Mouse (Mus musculus): Measurements from ENCODE around the gene Eno4. TPM values are rescaled to one million over a fixed set of nuclear protein-coding genes. Genes with fewer than 3 reads are reported as not detected.

The Eno4 gene
- polyA plus RNA-seq, 1 experiment from 2014 or later: 0.19 TPM

DNA sequence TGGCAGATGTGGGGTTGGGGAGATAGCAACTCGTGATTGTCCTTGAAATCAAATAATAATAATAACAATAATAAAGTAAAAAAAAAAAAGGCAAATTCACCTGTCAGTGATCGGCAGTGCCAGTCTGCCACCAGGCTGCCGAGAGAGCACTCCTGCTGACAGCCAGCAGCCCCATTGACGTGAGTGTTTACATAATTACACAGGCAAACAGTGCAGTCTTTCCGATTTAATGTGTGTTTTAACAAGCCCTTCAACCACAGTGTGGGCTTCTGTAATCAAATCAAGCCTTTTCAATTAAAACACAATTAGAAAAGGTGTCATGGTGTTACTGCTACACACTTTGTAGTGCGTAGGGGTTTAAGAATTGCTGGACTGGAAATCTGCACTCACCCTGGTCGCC lies 24.1 kb upstream of the Eno4 start:
- peak overlapping the region; percentile 45 for H3K4me2 ChIP-seq
- no peaks in the 10 kb centered on the region for H3K36me3 ChIP-seq
- H3K9me3 ChIP-seq (replicated peaks): no peaks in the 10 kb centered on the region
- no peak overlapping the region for H3K27ac ChIP-seq
- 0 out of 2 replicates have a peak, but pooled peaks cover 3% of the 10 kb centered on the region for H3K4me1 ChIP-seq (replicated peaks)
- 0 out of 2 replicates have a peak overlapping the region, but pooled peaks have one; percentile 31 for H3K4me3 ChIP-seq
- no peak for ATAC-seq (replicated peaks; ENCODE audit: insufficient number of reproducible peaks, insufficient read depth, low FRiP score, low read depth)
- H3K27me3 ChIP-seq: peaks cover 19% of the 10 kb centered on the region; the same call in 1 of the 2 replicates
- H3K9ac ChIP-seq: no peak overlapping the region
- 17% methylated on average over 7 of the region's 7 CpGs for WGBS

DNA sequence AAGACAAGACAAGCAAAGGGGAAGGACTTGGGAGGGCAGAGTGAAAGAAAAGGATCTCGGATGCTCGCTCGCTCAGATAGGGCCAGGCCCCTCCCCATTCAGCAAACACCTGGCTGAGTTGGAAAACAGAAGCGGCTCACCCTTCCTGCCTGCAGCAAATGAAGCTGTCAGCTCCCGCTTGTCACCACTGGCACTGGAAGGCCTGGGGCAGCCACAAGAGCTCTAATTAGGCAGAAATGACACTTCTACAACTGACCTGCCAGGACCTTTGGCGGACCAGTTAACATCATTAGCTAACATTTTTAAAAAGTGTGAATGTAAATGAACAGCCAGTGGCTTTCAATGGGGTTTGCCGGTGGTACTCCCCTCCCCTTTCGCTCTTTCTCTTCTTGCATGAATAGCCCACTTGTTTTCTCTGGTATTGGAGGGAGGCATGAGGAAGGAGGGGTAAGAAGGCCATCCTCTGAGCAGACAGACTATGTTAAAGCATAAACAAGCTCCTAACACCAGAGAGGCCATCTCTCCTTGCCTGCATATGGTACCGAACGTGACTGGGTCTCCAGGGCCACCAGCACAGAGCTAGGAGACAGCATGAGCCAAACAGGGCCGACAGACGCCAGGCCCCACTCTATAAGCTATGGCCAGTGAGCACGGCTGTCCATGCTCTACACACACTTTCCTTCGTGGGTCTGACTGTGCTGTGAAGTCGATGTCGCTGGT lies 12.0 kb upstream of the Eno4 start:
- Histone ChIP-seq H3K9me3 (replicated peaks) (no peaks in the 10 kb centered on the region), H3K36me3 (no peaks in the 10 kb centered on the region), H3K4me3 (no peak overlapping the region), H3K4me2 (no peak overlapping the region), H3K27ac (no peak overlapping the region), H3K27me3 (peaks cover 38% of the 10 kb centered on the region), H3K4me1 (replicated peaks) (no peaks in the 10 kb centered on the region), H3K9ac (no peak overlapping the region)
- ATAC-seq (replicated peaks; ENCODE audit: insufficient number of reproducible peaks, insufficient read depth, low FRiP score, low read depth): no peak
- 38% methylated on average over 16 of the region's 16 CpGs for WGBS

DNA sequence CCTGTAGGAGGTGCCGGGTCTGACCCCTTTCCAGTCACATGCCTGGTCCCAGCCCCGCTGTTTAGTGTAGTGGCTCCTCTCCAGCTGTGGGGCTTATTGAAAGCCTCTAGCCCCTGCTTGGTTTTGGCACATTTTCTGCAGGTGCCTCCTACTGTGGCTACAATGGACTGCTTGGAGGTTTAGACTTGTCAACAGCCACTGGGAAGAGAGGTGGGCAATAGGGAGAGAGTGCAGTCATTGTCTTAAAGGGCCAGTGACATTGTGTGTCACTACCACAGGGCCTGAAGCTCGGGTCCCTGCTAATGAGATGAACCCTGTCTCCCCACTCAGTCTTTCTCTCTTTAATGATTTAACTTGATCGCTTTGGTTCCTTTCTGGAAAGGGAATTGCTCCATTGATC lies 10.2 kb upstream of the Eno4 start:
- Histone ChIP-seq H3K4me1 (replicated peaks) (no peaks in the 10 kb centered on the region), H3K4me2 (no peak overlapping the region), H3K4me3 (no peak overlapping the region), H3K9ac (no peak overlapping the region), H3K36me3 (no peaks in the 10 kb centered on the region), H3K27ac (no peak overlapping the region), H3K9me3 (replicated peaks) (no peaks in the 10 kb centered on the region), H3K27me3 (peaks cover 38% of the 10 kb centered on the region)
- no peak for ATAC-seq (replicated peaks; ENCODE audit: insufficient number of reproducible peaks, insufficient read depth, low FRiP score, low read depth)
- WGBS: 11% methylated on average over 4 of the region's 4 CpGs

DNA sequence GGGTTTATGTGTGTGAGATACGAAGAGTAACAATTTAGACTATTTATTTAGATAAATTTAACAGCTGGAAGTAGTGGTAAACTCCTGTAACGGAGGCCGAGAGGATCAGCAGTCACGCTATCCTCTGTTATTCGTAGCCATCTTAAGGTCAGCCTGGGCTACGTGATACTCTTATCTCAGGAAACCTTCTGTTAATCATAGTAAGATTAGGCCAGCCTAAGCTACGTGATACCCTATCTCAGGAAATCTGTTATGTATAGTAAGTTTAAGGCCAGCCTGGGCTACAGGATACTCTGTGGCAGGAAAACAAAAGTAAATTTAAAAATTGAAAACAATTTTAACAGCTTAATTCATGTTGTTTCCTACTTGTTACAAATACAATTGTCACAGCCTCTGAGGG lies 2.7 kb downstream of the Eno4 start:
- ATAC-seq (replicated peaks; ENCODE audit: insufficient number of reproducible peaks, insufficient read depth, low FRiP score, low read depth): no peak
- no peak overlapping the region for H3K27ac ChIP-seq
- H3K4me1 ChIP-seq (replicated peaks): peaks cover 12% of the 10 kb centered on the region

DNA sequence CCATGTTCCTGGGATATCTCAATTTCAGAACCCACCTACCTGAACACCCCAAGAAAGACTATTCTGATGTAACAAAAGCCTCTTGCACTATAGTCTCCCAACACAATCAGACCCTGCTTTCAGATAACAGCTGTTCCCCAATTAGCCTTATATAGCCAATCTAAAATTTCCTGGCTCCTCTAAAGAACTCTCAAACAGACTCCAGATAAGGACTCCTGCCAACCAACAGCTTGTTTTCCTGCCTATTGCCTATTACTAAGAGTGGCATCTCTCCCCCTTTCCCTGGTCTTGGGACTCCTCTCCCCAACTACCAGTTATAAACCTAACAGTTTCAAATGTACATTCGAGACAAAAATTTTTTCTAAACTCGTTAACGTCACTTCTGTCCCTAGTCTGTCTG lies 8.3 kb downstream of the Eno4 start:
- no peaks in the 10 kb centered on the region for H3K9me3 ChIP-seq (replicated peaks)
- no peak overlapping the region for H3K9ac ChIP-seq
- peaks cover 43% of the 10 kb centered on the region for H3K27me3 ChIP-seq
- H3K27ac ChIP-seq: no peak overlapping the region
- no peak overlapping the region for H3K4me3 ChIP-seq
- 79% methylated on average over 3 of the region's 3 CpGs for WGBS
- no peaks in the 10 kb centered on the region for H3K4me1 ChIP-seq (replicated peaks)
- no peak overlapping the region for H3K4me2 ChIP-seq
- ATAC-seq (replicated peaks; ENCODE audit: insufficient number of reproducible peaks, insufficient read depth, low FRiP score, low read depth): no peak
- no peaks in the 10 kb centered on the region for H3K36me3 ChIP-seq

More for the DNA sequence above, 2.7 kb downstream of the Eno4 start:
- H3K36me3 ChIP-seq: no peaks in the 10 kb centered on the region
- 69% methylated on average over 7 of the region's 7 CpGs for WGBS
- H3K9me3 ChIP-seq (replicated peaks): no peaks in the 10 kb centered on the region
- no peak overlapping the region for H3K4me3 ChIP-seq
- no peak overlapping the region for H3K4me2 ChIP-seq
- H3K27me3 ChIP-seq: peaks cover 11% of the 10 kb centered on the region
- H3K9ac ChIP-seq: no peak overlapping the region

DNA sequence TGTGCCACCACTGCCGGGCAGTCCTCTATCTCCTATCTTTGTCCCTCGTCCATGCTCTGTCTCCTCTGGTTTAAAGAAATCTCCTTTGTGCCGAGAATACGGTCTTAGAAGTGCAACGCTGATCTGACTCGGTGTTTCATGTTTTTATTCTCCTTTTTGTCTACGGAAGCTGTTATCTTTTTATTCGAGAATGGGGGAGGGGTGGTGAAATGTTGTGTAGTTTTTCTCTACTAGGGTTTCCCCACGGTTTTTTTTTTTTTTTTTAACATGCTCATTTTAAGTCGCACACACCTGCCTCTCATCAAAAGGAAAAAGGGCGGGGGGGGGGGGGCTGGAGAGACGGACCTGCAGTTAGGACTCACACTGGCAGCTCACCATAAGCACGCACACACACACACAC lies 9.0 kb downstream of the Eno4 start:
- Histone ChIP-seq H3K9ac (no peak overlapping the region), H3K27me3 (peaks cover 43% of the 10 kb centered on the region), H3K4me1 (replicated peaks) (no peaks in the 10 kb centered on the region), H3K27ac (no peak overlapping the region), H3K9me3 (replicated peaks) (no peaks in the 10 kb centered on the region), H3K4me2 (no peak overlapping the region), H3K36me3 (no peaks in the 10 kb centered on the region), H3K4me3 (no peak overlapping the region)
- no peak for ATAC-seq (replicated peaks; ENCODE audit: insufficient number of reproducible peaks, insufficient read depth, low FRiP score, low read depth)
- WGBS: 58% methylated on average over 10 of the region's 13 CpGs

DNA sequence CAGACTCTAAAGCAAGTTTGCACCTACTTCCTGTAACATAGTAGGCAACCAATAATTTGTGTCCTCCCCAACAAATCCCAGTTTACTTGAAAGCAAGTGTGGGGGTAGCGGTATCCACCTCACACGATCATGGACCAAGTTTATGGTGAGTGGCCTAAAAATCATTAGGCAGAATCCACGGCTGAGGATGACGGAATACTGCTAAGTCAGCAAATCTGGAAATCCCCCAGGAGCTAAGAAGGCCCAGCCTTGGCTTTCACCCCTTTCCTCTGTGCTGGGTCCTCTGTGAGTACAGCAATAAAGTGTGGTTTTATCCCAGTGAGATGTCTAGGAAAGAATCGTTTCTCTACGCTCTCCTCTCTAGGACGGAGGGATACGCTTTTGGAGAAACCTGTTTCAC lies 11.6 kb downstream of the Eno4 start:
- H3K9ac ChIP-seq: no peak overlapping the region
- H3K9me3 ChIP-seq (replicated peaks): no peaks in the 10 kb centered on the region
- H3K27me3 ChIP-seq: peaks cover 36% of the 10 kb centered on the region
- H3K36me3 ChIP-seq: no peaks in the 10 kb centered on the region
- H3K4me3 ChIP-seq: no peak overlapping the region
- H3K27ac ChIP-seq: no peak overlapping the region
- no peak for ATAC-seq (replicated peaks; ENCODE audit: insufficient number of reproducible peaks, insufficient read depth, low FRiP score, low read depth)
- H3K4me2 ChIP-seq: no peak overlapping the region
- WGBS: 82% methylated on average over 8 of the region's 8 CpGs
- no peaks in the 10 kb centered on the region for H3K4me1 ChIP-seq (replicated peaks)

DNA sequence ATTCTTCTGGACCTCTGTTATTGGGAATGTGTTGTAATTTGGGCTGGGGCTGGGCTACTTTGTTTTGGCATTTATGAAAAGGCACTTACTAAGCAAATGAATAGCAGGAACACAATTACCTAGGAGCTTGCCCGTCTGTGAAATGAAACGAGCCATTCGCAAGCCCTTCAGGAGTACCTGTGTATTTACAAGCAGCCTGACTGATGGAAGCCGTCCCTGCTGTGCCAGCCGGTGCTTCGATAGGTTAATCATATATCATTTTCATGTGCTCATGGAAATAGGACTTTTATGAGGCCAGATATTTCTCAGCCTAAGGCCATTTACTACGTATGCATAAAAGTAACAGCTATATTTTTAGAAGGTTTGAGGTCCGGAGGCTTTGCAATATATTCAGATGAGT lies 19.8 kb downstream of the Eno4 start:
- Histone ChIP-seq H3K4me1 (replicated peaks) (no peaks in the 10 kb centered on the region), H3K27ac (no peak overlapping the region), H3K4me3 (no peak overlapping the region), H3K36me3 (no peaks in the 10 kb centered on the region), H3K9ac (no peak overlapping the region), H3K4me2 (no peak overlapping the region), H3K27me3 (peaks cover 12% of the 10 kb centered on the region), H3K9me3 (replicated peaks) (no peaks in the 10 kb centered on the region)
- no peak for ATAC-seq (replicated peaks; ENCODE audit: insufficient number of reproducible peaks, insufficient read depth, low FRiP score, low read depth)
- 71% methylated on average over 8 of the region's 8 CpGs for WGBS

DNA sequence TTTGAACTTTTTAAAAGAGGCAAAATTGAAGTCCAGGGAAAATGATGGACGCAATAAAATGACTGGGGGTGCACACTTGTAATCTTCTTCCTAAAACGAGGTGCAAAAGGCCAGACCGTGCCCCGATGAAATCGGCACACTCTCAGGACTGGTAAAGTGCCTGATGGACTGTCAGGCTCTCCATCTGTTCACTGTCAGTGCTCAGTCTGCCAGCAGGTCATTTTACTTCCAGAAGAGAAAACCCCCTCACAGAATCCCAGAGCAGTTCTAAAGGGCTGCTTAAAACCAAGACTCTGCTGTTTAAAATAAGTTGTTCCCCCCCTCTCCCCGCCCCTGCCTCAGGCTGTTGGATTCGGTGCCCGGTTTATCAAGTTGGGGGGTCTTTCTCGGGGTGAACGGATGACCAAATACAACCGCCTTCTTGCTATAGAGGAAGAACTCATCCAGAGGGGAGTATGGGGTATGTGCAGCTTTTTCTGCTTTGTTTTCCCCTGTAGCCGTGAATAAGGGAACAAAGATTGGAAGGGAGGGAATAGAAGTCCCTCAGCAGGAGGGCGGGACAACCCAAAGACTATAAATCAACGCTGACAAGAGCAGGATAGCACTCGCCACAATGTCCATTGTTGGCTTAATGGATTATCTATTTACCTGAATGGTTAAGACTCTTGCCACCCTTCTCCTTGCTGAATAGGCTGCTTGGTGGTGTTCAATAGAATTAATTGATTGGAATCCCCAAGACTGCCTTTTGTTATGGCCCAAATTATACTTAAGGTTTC lies 25.7 kb downstream of the Eno4 start:
- peaks cover 32% of the 10 kb centered on the region for H3K27me3 ChIP-seq
- 40% methylated on average over 15 of the region's 15 CpGs for WGBS

DNA sequence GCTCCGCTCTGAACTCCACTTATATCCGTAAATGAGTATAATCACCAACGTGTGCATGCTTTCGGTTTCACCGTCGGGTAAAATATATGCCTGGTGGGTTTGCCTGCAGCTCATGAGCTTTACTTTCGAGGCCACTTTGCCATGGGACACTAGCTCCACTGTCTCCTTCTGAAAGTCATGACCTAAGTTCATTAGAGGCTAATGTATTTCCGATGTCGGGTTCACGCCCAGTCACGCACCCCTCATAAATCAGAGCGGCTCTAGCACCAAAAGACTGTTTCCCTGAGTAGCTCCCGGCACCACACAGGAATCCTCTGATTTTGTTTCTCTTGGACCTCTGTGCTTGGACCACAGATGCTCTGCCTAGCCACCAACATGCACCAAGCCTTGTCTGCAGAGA lies 27.6 kb downstream of the Eno4 start:
- WGBS: 80% methylated on average over 13 of the region's 13 CpGs
- ATAC-seq (replicated peaks; ENCODE audit: insufficient number of reproducible peaks, insufficient read depth, low FRiP score, low read depth): no peak
- Histone ChIP-seq H3K4me2 (no peak overlapping the region), H3K9ac (no peak overlapping the region), H3K27ac (no peak overlapping the region), H3K27me3 (peaks cover 27% of the 10 kb centered on the region), H3K4me3 (no peak overlapping the region), H3K9me3 (replicated peaks) (no peaks in the 10 kb centered on the region), H3K4me1 (replicated peaks) (no peaks in the 10 kb centered on the region), H3K36me3 (no peaks in the 10 kb centered on the region)

More for the DNA sequence above, 25.7 kb downstream of the Eno4 start:
- no peak overlapping the region for H3K9ac ChIP-seq
- H3K4me3 ChIP-seq: no peak overlapping the region
- no peak overlapping the region for H3K4me2 ChIP-seq
- no peak for ATAC-seq (replicated peaks; ENCODE audit: insufficient number of reproducible peaks, insufficient read depth, low FRiP score, low read depth)
- H3K4me1 ChIP-seq (replicated peaks): no peaks in the 10 kb centered on the region
- no peaks in the 10 kb centered on the region for H3K36me3 ChIP-seq
- no peaks in the 10 kb centered on the region for H3K9me3 ChIP-seq (replicated peaks)
- H3K27ac ChIP-seq: no peak overlapping the region

DNA sequence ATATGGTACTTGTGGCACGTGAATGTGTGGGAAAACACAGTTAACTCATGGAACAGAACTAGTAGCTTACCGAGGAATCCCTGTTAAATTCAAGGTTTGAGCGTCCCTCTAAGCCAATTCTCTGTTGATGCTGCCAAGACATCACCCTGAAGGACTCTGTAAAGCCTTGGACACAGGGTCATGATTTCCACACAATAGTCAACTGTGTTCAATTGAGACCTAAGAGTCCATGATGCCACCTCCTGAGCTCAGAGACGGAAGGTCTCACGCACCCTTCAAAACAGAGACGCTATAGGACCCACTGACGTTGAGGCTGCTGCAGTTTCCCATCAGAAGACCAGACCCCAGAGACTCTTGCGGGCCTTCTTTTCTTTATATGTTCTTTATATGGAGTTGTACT lies 30.9 kb downstream of the Eno4 start:
- Histone ChIP-seq H3K4me2 (no peak overlapping the region), H3K36me3 (no peaks in the 10 kb centered on the region), H3K9ac (no peak overlapping the region), H3K4me1 (replicated peaks) (no peaks in the 10 kb centered on the region), H3K4me3 (no peak overlapping the region), H3K27me3 (peaks cover 9% of the 10 kb centered on the region; the same call in 1 of the 2 replicates), H3K27ac (no peak overlapping the region), H3K9me3 (replicated peaks) (no peaks in the 10 kb centered on the region)
- whole genome bisulfite sequencing: 86% methylated on average over 8 of the region's 8 CpGs
- ATAC-seq (replicated peaks; ENCODE audit: insufficient number of reproducible peaks, insufficient read depth, low FRiP score, low read depth): no peak
